Mouse (Mus musculus) intestine, embryonic 14.5 days (tissue): ENCODE results near the gene Tex261. TPM values are rescaled to one million over a fixed set of nuclear protein-coding genes. Genes with fewer than 3 reads are reported as not detected.
"Not testable (repeated sequence)": the region's sequence is repeated elsewhere in the genome, so short reads cannot be mapped to it uniquely, and the experiment has no call there.

Source experiments
- ATAC-seq: fragments of 200-750 bp; cut with Nextera tagmentation; replicated peaks from 2 replicates; pipeline ENCODE4 v1.8.0; 2017; ENCODE audit warnings: low read depth, moderate number of reproducible peaks, moderate TSS enrichment, moderate library complexity; ENCODE audit not compliant: low FRiP score, low TSS enrichment
- DNase-seq: peaks from one replicate; pipeline ENCODE4 v3.0.0-alpha.2; 2018; ENCODE audit warnings: low spot score
- H3K27ac ChIP-seq: fragments of 300-500 bp; sonication (generic); 2 replicates; pipeline ENCODE4 v1.5.1; 2014; ENCODE audit warnings: low read depth, mild to moderate bottlenecking, control low read depth
- H3K27me3 ChIP-seq: fragments of 300-500 bp; sonication (generic); replicated peaks from 2 replicates; pipeline ENCODE4 v1.6.1; 2014; ENCODE audit warnings: low read length, control low read depth; ENCODE audit not compliant: control insufficient read depth, insufficient read depth
- H3K36me3 ChIP-seq: fragments of 300-500 bp; sonication (generic); 2 replicates; pipeline ENCODE4 v1.6.1; 2014; ENCODE audit warnings: low read length, control low read depth; ENCODE audit not compliant: control insufficient read depth, insufficient read depth
- H3K4me1 ChIP-seq: fragments of 300-500 bp; sonication (generic); replicated peaks from 2 replicates; pipeline ENCODE4 v1.6.1; 2014; ENCODE audit warnings: low read length, control low read depth, mixed read lengths; ENCODE audit not compliant: control insufficient read depth, insufficient read depth
- H3K4me2 ChIP-seq: fragments of 300-500 bp; sonication (generic); 2 replicates; pipeline ENCODE4 v1.6.1; 2014; ENCODE audit warnings: low read length
- H3K4me3 ChIP-seq: fragments of 300-500 bp; sonication (generic); 2 replicates; pipeline ENCODE4 v1.5.1; 2014; ENCODE audit warnings: low read depth, low read length, control low read depth, mixed read lengths
- H3K9ac ChIP-seq: fragments of 300-500 bp; sonication (generic); 2 replicates; pipeline ENCODE4 v1.6.1; 2014; ENCODE audit warnings: mild to moderate bottlenecking, low read length
- H3K9me3 ChIP-seq: fragments of 300-500 bp; sonication (generic); 2 replicates; pipeline ENCODE4 v1.6.1; 2016; ENCODE audit warnings: low read length, control low read depth; ENCODE audit not compliant: control insufficient read depth
- WGBS: fragments of 180-500 bp; shearing (Covaris S2); extraction: QIAGEN DNeasy Blood & Tissue Kit; methylation state at CpG from one replicate; pipeline ENCODE4 v1.1.7; 2014; 5-methylcytosine and 5-hydroxymethylcytosine counted together
- polyA plus RNA-seq: library from polyadenylated mRNA; unstranded; fragments of >200 nt; fragmentation: Nextera tagmentation; extraction: Ambion mirVana; gene quantifications from 2 replicates; pipeline ENCODE4 v1.2.1, GENCODE M21; 2014

Tex261 gene
- polyA plus RNA-seq, 1 experiment from 2014 or later = 79.3 TPM

DNA sequence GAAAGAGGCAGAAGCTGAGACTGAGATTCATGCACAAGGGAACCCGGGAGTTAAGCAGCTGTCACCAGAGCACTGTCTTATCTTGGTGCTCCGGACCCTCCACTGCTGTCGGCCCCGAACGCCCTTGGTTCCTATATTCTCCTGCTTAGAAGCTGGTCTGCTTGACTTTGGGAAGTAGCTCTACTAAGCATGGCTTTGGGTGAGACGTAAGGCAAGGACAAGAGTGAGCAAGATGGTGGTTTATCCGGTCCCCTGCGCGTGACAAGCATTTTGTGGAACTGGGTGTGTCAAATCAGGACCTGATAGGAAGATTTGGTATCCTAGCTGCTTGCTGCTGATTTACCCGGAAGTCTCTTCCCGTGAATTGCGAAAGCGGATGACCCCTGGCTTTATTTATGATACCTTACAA lies 19.9 kb upstream of the Tex261 start:
- Histone ChIP-seq H3K9ac (peak overlapping the region; percentile 76), H3K36me3 (peaks cover 20% of the 10 kb centered on the region), H3K27ac (peak overlapping the region; percentile 96), H3K4me3 (peak overlapping the region; percentile 77), H3K4me2 (peak overlapping the region; percentile 73), H3K9me3 (no peaks in the 10 kb centered on the region), H3K27me3 (no peaks in the 10 kb centered on the region), H3K4me1 (no peaks in the 10 kb centered on the region)
- DNase-seq (peak; percentile 77), ATAC-seq (peak; percentile 34)
- WGBS = 4% methylated on average over 13 of the region's 13 CpGs

GRCm38 (mm10) chr6:83794760-83795296 lies 19.2 kb upstream of the Tex261 start, which contains the start of gene Nagk:
Nagk (plus strand) TSS chr6:83794982.
- DNase-seq = peak; percentile 97

DNA sequence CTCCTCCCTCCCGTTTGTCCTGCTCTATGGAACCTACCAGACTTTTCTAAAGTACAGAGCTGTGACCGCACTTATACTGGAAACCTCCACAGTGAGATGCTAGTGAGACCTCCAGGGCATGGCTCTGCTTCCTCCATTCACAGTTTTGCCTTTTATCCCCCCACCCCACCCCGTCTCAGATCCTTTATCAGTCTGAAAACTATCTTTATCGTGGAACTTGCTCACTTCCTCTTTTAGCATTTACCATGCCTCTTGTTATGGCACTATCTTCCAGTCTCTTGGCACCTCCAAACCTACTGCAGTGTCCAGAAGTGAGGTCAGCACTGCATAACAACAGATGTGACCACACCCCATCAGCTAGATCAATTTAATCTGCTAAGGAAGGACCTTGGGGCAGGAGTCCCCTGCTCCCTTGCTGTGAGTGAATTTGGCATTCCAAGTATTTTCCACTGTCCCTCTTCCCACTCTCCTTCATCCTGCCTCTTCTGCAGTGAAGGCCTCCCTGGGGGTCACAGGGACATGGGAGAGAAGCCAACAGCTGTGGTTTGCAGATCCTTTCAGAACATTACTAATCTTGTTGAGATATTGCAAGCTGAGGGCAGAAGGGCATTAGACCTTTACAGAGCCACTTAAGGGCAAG lies 15.8 kb upstream of the Tex261 start:
- Histone ChIP-seq H3K27ac (no peak overlapping the region), H3K9ac (no peak overlapping the region), H3K4me2 (no peak overlapping the region), H3K4me3 (no peak overlapping the region), H3K9me3 (no peaks in the 10 kb centered on the region), H3K36me3 (no peaks in the 10 kb centered on the region), H3K27me3 (no peaks in the 10 kb centered on the region), H3K4me1 (no peaks in the 10 kb centered on the region)
- ATAC-seq (no peak), DNase-seq (no peak)
- 58% methylated on average over 4 of the region's 4 CpGs for WGBS

More at GRCm38 (mm10) chr6:83794760-83795296, 19.2 kb upstream of the Tex261 start, which contains the start of gene Nagk:
- Histone ChIP-seq H3K9ac (peak within 1 kb of the TSS; percentile 76), H3K4me1 (no peaks in the 10 kb centered on the region), H3K36me3 (peaks cover 15% of the 10 kb centered on the region; the same call in 1 of the 2 replicates), H3K4me2 (peak within 1 kb of the TSS; percentile 73), H3K9me3 (no peaks in the 10 kb centered on the region), H3K4me3 (peak within 1 kb of the TSS; percentile 77), H3K27me3 (no peaks in the 10 kb centered on the region), H3K27ac (peak within 1 kb of the TSS; percentile 96)
- peak; percentile 94 for ATAC-seq
- WGBS = under 1% methylated on average over 43 of the region's 43 CpGs

DNA sequence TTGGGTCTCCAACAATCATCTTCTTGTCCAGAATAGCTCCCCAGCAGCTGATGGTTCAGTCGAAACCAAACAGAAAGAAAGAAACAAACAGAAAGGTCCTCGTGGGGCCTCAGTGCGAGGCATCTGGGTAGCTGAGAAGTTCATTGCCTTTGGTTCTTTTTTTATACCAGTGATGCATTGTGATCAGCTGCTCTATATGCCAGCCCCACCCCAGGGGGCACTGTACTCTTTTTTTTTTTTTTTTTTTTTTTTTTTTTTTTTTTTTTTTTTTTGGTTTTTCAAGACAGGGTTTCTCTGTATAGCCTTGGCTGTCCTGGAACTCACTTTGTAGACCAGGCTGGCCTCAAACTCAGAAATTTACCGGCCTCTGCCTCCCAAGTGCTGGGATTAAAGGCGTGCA lies 14.9 kb upstream of the Tex261 start:
- WGBS = 85% methylated on average over 5 of the region's 5 CpGs

DNA sequence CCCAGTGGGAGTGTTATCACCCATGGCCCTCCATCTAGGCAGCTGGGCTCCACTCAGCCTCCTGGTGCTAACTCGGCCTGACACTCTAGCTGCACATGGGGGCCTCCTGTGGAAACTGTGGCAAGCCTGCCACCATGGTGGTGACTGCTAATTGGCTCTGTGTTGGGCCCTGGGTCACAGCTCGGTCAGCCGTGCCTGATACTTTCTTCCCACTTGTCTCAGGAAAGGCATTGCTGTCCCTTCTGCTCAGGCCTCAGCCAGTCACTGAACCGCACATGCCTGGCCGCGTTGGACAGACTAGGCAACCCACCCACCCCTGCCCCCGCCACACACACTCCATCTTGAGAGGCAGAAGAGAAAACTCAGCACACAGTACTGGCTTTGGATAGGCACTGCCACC lies 12.9 kb upstream of the Tex261 start:
- no peaks in the 10 kb centered on the region for H3K9me3 ChIP-seq
- 77% methylated on average over 7 of the region's 7 CpGs for WGBS
- no peak for ATAC-seq
- no peaks in the 10 kb centered on the region for H3K4me1 ChIP-seq
- H3K9ac ChIP-seq = no peak overlapping the region
- H3K27me3 ChIP-seq = no peaks in the 10 kb centered on the region
- H3K4me2 ChIP-seq = no peak overlapping the region
- DNase-seq = no peak
- no peaks in the 10 kb centered on the region for H3K36me3 ChIP-seq
- H3K4me3 ChIP-seq = no peak overlapping the region
- H3K27ac ChIP-seq = no peak overlapping the region

More for the DNA sequence above, 14.9 kb upstream of the Tex261 start:
- not testable (repeated sequence) for H3K27me3 ChIP-seq, H3K27ac ChIP-seq, H3K4me3 ChIP-seq, H3K4me2 ChIP-seq, H3K36me3 ChIP-seq, ATAC-seq, H3K9me3 ChIP-seq, H3K9ac ChIP-seq, H3K4me1 ChIP-seq, DNase-seq

DNA sequence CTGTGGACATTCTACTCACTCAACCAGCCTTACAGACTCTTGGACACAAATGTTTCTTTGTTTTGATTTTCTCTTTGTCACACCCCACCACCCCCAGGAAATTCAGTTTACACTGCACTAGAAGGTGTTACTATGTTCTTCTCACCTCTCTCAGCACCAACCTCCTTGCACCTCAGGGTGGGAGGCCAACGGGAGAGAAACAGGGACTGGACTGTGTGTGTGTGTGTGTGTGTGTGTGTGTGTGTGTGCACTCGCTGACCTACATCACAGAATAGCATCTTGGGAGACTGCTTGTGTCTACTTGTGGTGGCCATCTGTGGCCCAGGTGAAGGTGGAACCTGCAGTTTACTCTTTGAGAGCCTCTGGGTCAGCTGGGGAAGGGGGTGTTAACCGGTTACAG lies 10.8 kb upstream of the Tex261 start:
- WGBS = 76% methylated on average over 3 of the region's 3 CpGs
- H3K9ac ChIP-seq = no peak overlapping the region
- H3K4me2 ChIP-seq = no peak overlapping the region
- H3K36me3 ChIP-seq = no peaks in the 10 kb centered on the region
- H3K4me1 ChIP-seq = no peaks in the 10 kb centered on the region
- DNase-seq (no peak), ATAC-seq (no peak)
- no peak overlapping the region for H3K4me3 ChIP-seq
- H3K27ac ChIP-seq = no peak overlapping the region
- H3K27me3 ChIP-seq = no peaks in the 10 kb centered on the region
- H3K9me3 ChIP-seq = no peaks in the 10 kb centered on the region

DNA sequence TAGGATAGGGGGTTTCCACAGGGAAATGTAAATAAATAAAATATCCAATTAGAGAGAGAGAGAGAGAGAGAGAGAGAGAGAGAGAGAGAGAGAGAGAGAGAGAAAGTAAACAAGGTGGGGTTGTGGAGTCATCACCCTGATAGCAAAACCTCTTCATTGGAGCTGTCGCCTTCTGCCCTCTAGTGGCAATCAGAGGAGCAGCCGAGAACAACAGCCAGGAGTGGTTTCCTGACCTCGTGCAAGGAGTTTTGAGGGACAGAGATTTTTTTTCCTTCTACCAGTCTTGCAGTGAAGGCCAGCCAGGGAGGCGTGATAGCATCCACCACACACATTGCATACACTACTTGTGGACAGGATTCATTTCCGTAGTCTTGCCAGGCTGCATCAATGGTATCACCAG lies 3.4 kb upstream of the Tex261 start:
- Histone ChIP-seq H3K4me2 (no peak overlapping the region), H3K9me3 (no peaks in the 10 kb centered on the region), H3K36me3 (no peaks in the 10 kb centered on the region), H3K4me1 (peaks cover 10% of the 10 kb centered on the region), H3K9ac (no peak overlapping the region), H3K27ac (no peak overlapping the region), H3K4me3 (no peak overlapping the region), H3K27me3 (no peaks in the 10 kb centered on the region)
- DNase-seq (peak; percentile 54), ATAC-seq (no peak)
- 4% methylated on average over 5 of the region's 5 CpGs for WGBS

- Histone ChIP-seq H3K36me3 (peaks cover 2% of the 10 kb centered on the region; the same call in 1 of the 2 replicates), H3K27ac (no peak overlapping the region), H3K4me1 (peaks cover 12% of the 10 kb centered on the region), H3K4me3 (no peak overlapping the region), H3K27me3 (no peaks in the 10 kb centered on the region), H3K9me3 (no peaks in the 10 kb centered on the region), H3K4me2 (no peak overlapping the region), H3K9ac (no peak overlapping the region)
- no peak for ATAC-seq
- DNase-seq = no peak
- 79% methylated on average over 7 of the region's 7 CpGs for WGBS
Observed at GRCm38 (mm10) chr6:83778306-83778705, 2.7 kb upstream of the Tex261 start.
